Mouse (Mus musculus) lung, adult 2 months (tissue): ENCODE data around the gene Cadm1.

Source experiments
- CTCF ChIP-seq: fragments of 200-500 bp; IDR thresholded peaks from 2 replicates; pipeline ENCODE4 v1.5.1; 2011; ENCODE audit warnings: mild to moderate bottlenecking, low read length, control low read depth; ENCODE audit not compliant: insufficient read depth
- POLR2A ChIP-seq: fragments of 200-500 bp; IDR thresholded peaks from 2 replicates; pipeline ENCODE4 v1.6.1; 2011; ENCODE audit warnings: low read depth, mild to moderate bottlenecking, control low read depth, low read length, borderline replicate concordance; ENCODE audit errors: extremely low read depth

DNA sequence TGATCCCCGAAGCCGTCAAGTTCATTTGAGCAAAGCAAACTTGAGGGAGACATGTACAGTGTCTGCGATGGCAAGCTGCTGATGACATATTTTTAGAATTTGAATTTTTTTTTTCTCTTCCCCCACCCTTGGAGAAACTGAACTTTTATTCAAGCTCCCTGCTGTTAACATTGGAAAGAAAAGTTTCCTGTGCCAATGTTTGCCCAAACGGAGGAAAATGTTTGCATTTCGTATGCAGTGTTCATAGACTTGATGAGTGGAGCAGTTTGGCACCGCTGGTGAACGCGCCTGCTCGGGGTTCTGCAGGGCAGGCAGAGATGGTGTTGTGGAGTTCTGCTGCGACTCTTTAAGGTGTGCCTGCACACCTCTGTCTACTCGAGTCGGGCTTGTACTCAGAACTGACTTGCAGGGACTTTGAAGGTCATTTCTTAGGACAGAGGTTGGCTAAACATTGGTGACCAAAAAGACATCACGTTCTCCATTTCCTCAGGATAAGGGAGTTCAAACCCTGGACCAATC is 83.0 kb downstream of the Cadm1 start:
- TF ChIP-seq CTCF (no peak), POLR2A (no peak)
